9 mouse cellular contexts compared by ENCODE assay signal in the genomic region with DNA sequence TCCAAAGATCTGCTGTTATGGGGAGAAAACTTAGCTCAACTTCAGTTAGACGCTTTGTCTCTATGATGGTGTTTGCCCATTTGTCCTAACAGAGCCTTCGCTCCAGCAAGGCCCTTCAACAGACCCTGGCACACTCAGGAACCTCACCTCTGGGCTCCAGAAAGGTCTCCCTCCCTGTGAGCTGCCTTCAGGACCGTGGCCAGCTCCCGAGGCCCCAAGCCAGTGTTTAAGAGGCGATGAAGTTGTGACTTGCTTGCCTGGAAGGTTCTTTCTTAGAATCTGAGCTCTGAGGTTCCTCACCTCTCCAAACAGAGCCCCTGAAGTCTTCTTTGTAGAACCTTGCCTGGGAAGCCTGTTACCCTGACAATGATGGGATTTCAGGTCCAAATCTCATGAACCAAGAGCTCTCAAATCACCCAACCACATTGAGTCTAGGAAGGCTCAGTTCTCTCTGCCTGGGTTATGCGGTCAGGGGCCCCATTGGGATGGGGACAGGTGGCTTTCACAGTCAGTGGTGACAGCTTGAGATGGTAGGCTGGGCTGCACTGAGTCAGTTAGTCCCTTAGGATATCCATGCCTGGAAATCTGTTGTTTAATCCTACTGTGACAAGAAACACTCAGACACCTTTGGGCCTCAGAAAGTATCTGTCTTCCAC. TPM values are rescaled to one million over a fixed set of nuclear protein-coding genes. Genes with fewer than 3 reads are reported as not detected.
DNase-seq lines count a peak whose midpoint lies in the region; ATAC-seq lines count a peak whose summit lies in the region.
"Had no signal": no experiment of that assay in that cellular context is flagged by ENCODE, and none has a peak within 500 bp of the region (broad histone marks: within the 10 kb centered on the region; RNA-seq: fewer than 3 reads in every experiment).

No protein-coding gene starts in this region.

- H3K4me1 ChIP-seq in limb, embryonic 11.5 days (ENCODE audit: control insufficient read depth, insufficient read depth, low read length), result peaks cover 7% of the 10 kb centered on the region; the same call in 1 of the 2 replicates

- H3K9me3 ChIP-seq in limb, embryonic 11.5 days (ENCODE audit: control insufficient read depth, low read length), result no peaks in the 10 kb centered on the region
- H3K9me3 ChIP-seq: liver, embryonic 13.5 days had no signal

- intact Hi-C loops in heart, postnatal 10 days (cut with DNase I), result no loop called here
- intact Hi-C loops in heart, postnatal 25 days (cut with DNase I), result no loop called here

- H3K4me2 ChIP-seq in limb, embryonic 11.5 days (ENCODE audit: low read depth, severe bottlenecking), result no peak overlapping the region
- H3K4me2 ChIP-seq: liver, embryonic 13.5 days had no signal

- no peak overlapping the region for H3K4me3 ChIP-seq in limb, embryonic 11.5 days (ENCODE audit: low read depth, low read length)
- H3K4me3 ChIP-seq: liver, embryonic 13.5 days had no signal

- H3K9ac ChIP-seq in limb, embryonic 11.5 days (ENCODE audit: low read length), result no peak overlapping the region
- H3K9ac ChIP-seq: liver, embryonic 13.5 days had no signal

- peak; percentile 47 to 71 for DNase-seq in heart, postnatal 10 days
- no peak for DNase-seq in heart, postnatal 25 days (ENCODE audit: low spot score)
- DNase-seq in ES-CJ7 (ENCODE audit: low read depth, low spot score), result peak; percentile 27
- peak; percentile 34 for DNase-seq in cerebellum, adult 9-11 months
- DNase-seq in limb, embryonic 11.5 days (ENCODE audit: low spot score), result peak; percentile 82
- no peak for DNase-seq in B cell, adult 2 months
- no peak for DNase-seq in c-Kit-positive CD71-positive TER-119-positive erythroid progenitor cells, embryonic 14.5 days (ENCODE audit: low spot score)
- DNase-seq: liver, embryonic 13.5 days had no signal

- 31% methylated on average over 6 of the region's 6 CpGs for WGBS in limb, embryonic 11.5 days

- no peaks in the 10 kb centered on the region for H3K36me3 ChIP-seq in limb, embryonic 11.5 days (ENCODE audit: control insufficient read depth, insufficient read depth, low read length)
- H3K36me3 ChIP-seq: liver, embryonic 13.5 days had no signal

- no peak overlapping the region for H3K27ac ChIP-seq in limb, embryonic 11.5 days (replicated peaks; ENCODE audit: low read depth, low read length)
- H3K27ac ChIP-seq: liver, embryonic 13.5 days had no signal

- H3K27me3 ChIP-seq in limb, embryonic 11.5 days (ENCODE audit: control insufficient read depth, insufficient read depth, low read length), result peaks cover 19% of the 10 kb centered on the region

- no peak for ATAC-seq in limb, embryonic 11.5 days (ENCODE audit: insufficient number of reproducible peaks, low FRiP score, low TSS enrichment, low read depth)
- no peak for ATAC-seq in erythroid progenitor cell, adult 5-6 weeks (replicated peaks; ENCODE audit: low FRiP score, poor library complexity, severe bottlenecking)

RNA-seq across cellular contexts. Expression of a gene that starts 2.3 kb away (rescaled TPM):
- total RNA-seq in heart, postnatal 10 days (2021), result 1 to 10 TPM; 7.7 to 9.4 TPM
- 10 to 100 TPM in 1 of 2 experiments, 1 to 10 TPM in 1; 9.3 to 10.3 TPM for total RNA-seq in heart, postnatal 25 days (2021)
- 15.9 and 19.3 TPM in 2 replicates for polyA plus RNA-seq in limb, embryonic 11.5 days (2014; fragmentation: Nextera tagmentation; extraction: Ambion mirVana)
- total RNA-seq in erythroid progenitor cell, adult 5-6 weeks (2015; ENCODE audit: low replicate concordance), result 5.0 and 7.1 TPM in 2 replicates
- total RNA-seq in erythroid progenitor cell, adult 5-6 weeks (2017; ENCODE audit: low replicate concordance), result 1.8 TPM in 1 of 2 replicates, not detected in the other

Comparison
In these comparisons a context has a peak if more than half of its experiments do, and no peak if none do; other contexts are left out.
1. DNase-seq: peak in heart, postnatal 10 days (2 of 2), ES-CJ7 (single experiment), cerebellum, adult 9-11 months (single experiment) and limb, embryonic 11.5 days (single experiment); none in heart, postnatal 25 days (single experiment), B cell, adult 2 months (0 of 2) and c-Kit-positive CD71-positive TER-119-positive erythroid progenitor cells, embryonic 14.5 days (single experiment).